Mouse (Mus musculus): ENCODE data around the gene Iqcn.
A peak's percentile ranks its signal among the peaks of the same experiment; 100 is the strongest.

DNA sequence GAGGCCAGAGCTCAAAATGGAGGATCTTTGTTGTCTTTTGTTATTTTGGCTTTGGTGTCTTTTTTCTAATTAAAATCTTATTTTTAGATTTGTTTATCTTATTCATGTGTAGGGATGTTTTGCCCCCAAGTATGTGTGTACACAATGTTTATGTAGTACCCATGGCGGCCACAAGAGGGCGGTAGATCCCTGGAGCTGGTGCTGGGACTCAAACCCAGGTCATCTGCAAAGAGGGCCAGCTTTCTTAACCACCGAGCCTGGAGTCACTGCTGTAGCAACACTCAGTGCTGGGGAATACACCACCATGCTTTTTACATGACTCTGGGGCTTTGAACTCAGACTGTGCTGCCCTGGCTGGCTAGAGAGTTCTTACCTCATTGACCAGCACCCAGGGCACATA, 60.1 kb downstream of the Iqcn start:
- TF ChIP-seq CTCF (IDR thresholded peaks at IDR 0.05; ENCODE audit: low read depth, low read length), result peak; percentile 79
- no peak for TF ChIP-seq POLR2A (IDR thresholded peaks at IDR 0.05; ENCODE audit: borderline replicate concordance, low read depth, low read length)
